Mouse (Mus musculus) CD4-positive, CD25-positive, alpha-beta regulatory T cell, adult 2 months (primary cell): ENCODE data around the gene Rprd1b.
"Not testable (repeated sequence)": the region's sequence is repeated elsewhere in the genome, so short reads cannot be mapped to it uniquely, and the experiment has no call there.

Experiments
- DNase-seq: peaks from one replicate; pipeline ENCODE4 v3.0.0-alpha.2; 2012; ENCODE audit warnings: low read depth, low spot score

The Rprd1b gene

GRCm38 (mm10) chr2:158040396-158040795 lies 12.1 kb downstream of the Rprd1b start:
- DNase-seq: no peak

DNA sequence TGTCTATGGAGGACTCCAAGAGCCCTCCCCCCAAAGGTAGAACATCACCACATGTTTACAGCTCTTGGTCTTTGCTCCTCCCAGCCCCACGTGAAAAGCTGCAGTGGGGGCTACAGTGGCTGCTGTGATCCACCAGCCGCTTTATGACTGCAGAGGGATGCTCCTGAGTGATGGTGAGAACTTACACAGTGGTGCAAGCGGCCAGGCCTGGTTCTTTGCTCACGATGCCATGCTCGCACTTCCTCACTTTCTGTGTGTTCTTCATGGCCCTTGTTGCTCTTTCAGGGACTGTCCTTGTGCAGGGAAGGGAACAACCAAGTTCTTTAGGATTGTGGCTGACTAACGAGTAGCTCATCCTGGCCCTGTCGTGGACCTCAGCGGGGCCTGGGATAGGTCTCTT lies 15.2 kb downstream of the Rprd1b start:
- no peak for DNase-seq

GRCm38 (mm10) chr2:158046186-158046585 lies 17.9 kb downstream of the Rprd1b start:
- no peak for DNase-seq

DNA sequence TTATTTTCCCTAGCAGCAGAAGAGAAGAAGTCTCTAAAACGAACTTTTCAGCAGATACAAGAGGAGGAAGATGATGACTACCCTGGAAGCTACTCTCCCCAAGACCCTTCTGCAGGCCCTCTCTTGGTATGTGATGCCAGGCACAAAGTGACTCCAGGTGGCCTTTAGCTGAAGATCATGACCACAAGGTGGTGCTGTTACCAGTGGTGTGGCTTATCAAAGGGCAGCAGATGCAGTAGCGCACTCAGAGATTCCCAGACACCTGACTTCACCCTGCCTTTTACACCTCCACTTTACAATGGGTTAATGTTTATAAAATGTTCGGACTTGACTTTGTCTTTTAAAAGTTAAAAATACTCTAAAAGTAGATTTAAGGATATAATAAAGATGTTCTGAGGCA lies 19.6 kb downstream of the Rprd1b start:
- peak; percentile 79 for DNase-seq

DNA sequence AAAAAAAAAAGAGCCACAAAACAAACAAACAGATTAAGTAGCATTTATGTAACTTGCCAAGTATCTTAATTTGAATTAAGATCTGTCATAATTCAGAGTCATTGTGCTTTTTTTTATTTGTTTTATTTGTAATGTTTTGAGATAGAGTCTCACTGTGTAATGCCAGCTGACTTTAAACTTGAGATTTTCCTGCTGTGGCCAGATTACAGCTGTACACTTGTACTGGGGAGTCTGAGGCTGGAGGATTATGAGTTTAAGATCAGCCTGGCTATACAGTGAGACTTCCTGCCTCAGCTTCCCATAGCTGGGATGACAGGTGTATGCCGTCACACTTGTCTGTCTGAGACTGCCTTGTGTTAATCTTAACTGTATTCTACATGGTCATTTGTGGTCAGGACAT lies 20.4 kb downstream of the Rprd1b start:
- no peak for DNase-seq

GRCm38 (mm10) chr2:158050116-158050515 lies 21.8 kb downstream of the Rprd1b start:
- no peak for DNase-seq

- DNase-seq: no peak
Observed at GRCm38 (mm10) chr2:158054596-158054995, 26.3 kb downstream of the Rprd1b start.

DNA sequence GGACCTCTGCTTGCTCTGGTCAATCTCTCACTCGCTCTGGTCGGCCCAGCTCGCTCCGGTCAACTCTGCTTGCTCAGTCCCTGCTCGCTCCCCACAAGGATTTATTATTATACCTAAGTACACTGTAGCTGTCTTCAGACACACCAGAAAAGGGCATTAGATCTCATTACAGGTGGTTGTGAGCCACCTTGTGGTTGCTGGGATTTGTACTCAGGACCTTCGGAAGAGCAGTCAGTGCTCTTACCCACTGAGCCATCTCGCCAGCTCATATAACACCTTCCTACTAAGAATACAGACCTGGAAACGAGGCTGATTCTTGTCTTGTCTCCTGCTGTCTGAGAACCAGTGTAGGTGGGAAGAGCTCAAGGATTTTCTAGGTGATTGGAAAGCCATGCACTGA lies 27.1 kb downstream of the Rprd1b start:
- not testable (repeated sequence) for DNase-seq

GRCm38 (mm10) chr2:158057030-158057429 lies 28.7 kb downstream of the Rprd1b start:
- DNase-seq: no peak

DNA sequence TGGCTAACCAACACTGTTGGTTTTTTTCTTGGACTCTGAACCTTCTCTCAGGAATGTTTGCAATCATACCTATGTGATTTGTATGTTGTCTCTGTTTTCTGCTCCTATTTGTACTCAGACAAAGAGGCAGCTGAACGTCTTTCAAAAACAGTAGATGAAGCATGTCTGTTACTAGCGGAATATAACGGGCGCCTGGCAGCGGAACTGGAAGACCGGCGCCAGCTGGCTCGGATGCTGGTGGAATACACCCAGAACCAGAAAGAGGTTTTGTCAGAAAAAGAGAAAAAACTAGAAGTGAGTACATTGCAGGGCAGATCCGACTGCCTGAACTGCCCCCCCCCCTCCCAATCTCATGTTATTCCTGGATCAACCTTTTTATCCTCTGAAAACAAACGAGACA lies 30.2 kb downstream of the Rprd1b start:
- DNase-seq: no peak

DNA sequence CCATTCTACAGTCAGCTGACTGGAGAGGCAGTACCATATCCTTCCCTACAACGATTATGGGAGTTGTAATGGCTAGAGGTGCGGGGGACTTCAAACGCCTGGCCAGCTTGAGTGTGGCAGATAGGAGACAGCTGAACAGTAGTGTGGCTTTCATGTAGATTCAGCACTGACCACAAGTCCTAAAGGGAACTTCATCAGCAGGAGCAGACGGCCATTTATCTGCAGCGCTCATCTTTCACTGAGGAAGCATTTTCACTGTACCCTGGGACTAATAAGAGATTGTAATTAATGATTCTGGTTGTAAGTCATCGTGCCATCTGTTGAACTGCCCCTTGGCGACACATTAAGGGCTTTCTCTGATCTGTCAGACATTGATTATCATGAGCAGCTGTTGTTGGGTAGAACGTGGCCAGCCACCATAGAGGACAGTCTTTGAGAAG lies 31.4 kb downstream of the Rprd1b start:
- no peak for DNase-seq

DNA sequence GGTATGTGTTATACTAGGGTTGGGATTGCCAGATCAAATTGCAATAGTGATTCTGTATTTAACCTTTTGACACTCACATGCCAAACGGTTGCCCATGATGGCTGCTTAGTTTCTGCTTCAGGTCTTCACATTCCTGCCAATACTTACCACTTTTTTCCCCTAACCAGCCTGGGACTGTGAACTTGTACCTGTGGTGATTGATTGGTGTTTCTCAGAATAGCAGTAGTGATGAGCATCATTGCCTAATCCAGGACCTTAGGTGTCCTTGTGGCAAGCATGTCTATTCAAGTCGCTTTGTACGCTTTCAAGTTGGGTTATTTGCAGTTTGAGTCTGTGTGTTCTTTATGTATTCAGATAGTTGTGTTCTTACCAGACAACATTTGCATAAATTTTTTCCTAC lies 34.7 kb downstream of the Rprd1b start:
- no peak for DNase-seq

DNA sequence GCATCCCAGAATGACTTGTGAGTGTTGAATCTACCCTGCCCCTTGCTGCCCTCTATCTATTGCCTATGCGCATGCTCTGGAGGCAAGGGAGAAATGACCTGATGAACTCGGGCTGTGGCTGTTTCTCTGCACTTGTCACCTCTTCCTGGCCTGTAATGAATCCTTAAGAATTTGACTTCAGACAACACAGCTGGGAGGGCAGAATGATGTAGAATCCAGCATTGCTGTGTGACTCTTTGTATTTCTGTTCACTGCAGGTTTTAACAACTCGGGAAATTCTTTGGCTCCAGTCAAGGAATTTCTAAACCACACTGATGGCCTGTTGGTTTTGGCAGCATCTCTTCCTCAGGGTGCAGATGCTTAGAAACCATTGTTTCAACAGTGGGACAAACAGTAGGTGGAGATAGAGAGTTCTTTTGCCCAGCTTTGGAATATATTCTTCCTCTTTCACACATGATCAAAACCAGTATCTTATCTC lies 36.3 kb downstream of the Rprd1b start:
- DNase-seq: peak; percentile 10

DNA sequence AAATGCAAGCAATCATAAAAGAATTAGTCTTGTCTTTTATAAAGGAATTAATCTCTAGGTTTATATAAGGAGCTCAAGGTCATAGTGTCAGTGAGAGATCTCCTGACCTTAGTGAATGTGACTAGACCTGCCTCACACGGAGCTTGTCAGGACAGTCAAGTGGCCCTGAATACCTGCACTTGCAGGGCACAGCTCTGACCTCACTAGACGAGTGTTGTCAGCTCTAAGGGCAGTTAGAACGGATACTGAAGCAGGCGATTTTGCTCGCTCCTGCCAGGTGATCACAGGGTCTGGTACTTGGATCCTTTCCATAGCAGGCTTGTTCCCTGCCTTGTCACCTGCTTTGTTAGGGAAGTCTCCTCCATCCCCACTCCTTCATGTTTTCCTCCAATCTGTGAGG lies 36.8 kb downstream of the Rprd1b start:
- DNase-seq: no peak

GRCm38 (mm10) chr2:158066456-158066855 lies 38.2 kb downstream of the Rprd1b start:
- DNase-seq: no peak

GRCm38 (mm10) chr2:158067260-158067824 lies 39.0 kb downstream of the Rprd1b start:
- no peak for DNase-seq

DNA sequence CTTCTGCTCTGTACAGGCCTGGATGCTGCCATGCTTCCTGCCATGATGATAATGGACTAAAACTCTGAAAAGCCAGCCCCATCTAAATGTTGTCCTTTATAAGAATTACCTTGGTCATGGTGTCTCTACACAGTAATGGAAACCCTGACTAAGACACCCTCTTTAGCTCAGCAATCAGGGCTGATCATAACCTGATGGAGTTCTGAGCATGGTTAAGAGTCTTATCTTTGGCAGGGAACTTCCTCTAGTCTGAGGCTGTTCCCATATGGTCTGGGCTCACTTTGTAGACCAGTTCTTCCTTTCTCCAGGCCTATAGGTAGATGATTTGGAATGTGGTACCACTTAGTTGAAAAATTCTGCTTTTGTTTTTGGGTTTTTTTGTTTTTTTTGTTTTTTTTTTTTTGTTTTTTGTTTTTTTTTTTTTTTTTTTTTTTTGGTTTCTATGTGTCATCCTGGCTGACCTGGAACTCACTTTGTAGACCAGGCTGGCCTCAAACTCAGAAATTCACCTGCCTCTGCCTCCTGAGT lies 40.2 kb downstream of the Rprd1b start:
- DNase-seq: no peak

GRCm38 (mm10) chr2:158070885-158071632 lies 42.8 kb downstream of the Rprd1b start:
- DNase-seq: no peak

GRCm38 (mm10) chr2:158071633-158071995 lies 43.3 kb downstream of the Rprd1b start:
- no peak for DNase-seq

- DNase-seq: no peak
Observed at GRCm38 (mm10) chr2:158074835-158075234, 46.5 kb downstream of the Rprd1b start.

DNA sequence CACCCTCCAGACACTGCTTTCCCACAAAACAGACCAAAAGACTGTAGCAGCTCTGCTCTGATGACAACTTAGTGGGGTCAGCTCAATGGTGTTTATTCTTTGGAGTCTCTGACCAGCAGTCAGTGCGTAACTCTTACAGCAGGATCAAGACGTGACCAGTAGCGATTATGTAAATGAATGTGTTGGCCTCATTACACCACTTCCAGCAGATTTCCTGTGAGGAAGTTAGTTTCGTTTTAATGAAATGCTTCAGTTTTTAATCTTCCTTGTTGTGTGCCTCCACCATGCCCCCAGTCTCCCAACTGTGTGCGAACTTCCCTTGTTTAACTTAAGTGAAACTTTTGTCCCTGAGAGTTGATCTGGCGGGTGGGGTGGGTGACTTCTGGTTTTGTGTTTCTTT lies 48.4 kb downstream of the Rprd1b start:
- no peak for DNase-seq

DNA sequence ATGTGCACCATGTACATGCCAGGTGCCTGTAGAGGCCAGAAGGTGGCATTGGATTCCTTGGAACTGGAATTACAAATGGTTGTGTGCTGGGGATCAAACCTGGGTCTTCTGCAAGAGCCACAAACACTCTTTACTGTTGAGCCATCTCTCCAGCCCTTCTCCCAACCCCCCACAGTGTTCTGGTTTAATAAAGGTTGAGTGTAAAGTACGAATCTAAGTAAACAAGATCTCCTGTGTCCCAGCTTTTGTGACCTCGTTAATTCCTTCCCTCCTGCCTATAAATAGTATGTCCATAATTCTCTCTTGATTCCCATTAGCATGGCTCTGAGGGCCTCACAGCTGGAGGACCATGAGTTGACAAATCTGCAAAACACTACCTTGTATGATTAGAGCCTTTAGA lies 49.7 kb downstream of the Rprd1b start:
- DNase-seq: no peak

DNA sequence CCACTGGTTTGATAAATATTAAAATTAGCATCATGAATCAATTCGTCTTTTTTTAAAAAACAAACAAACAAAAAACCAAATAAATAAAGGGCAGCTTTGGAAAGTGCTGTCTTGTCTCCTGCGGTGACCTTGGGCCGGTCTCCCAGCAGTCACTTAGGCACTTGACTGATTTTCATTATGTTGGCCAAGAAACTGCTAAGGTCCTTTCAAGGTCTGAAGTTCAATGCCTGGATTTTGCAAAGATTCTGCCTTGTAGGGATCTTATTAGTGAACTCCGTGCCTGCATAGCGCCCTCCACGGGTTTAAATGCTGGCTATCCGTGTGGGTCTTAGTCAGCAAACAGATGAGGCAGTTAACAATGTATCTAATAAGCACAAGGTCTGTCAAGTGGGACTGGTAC lies 50.7 kb downstream of the Rprd1b start:
- no peak for DNase-seq
